Mouse (Mus musculus) brain, embryonic 18.5 days (tissue): ENCODE data around the gene Pgp.

ENCODE experiments used
- DNase-seq: peaks from one replicate; pipeline ENCODE4 v3.0.0-alpha.2; 2012; ENCODE audit warnings: low read depth, low spot score

The Pgp gene

GRCm38 (mm10) chr17:24481027-24481815, 11.0 kb downstream of the Pgp start:
- no peak for DNase-seq

GRCm38 (mm10) chr17:24483495-24483894, 13.3 kb downstream of the Pgp start:
- no peak for DNase-seq

- DNase-seq = no peak
These were observed 15.1 kb downstream of the Pgp start for GRCm38 (mm10) chr17:24485090-24485860.

- DNase-seq = no peak
These were observed 18.0 kb downstream of the Pgp start, which contains the start of gene Caskin1 for GRCm38 (mm10) chr17:24488186-24488661. TSS of gene Caskin1 (plus strand) at chr17:24488601.

- no peak for DNase-seq
These were observed 18.6 kb downstream of the Pgp start for GRCm38 (mm10) chr17:24488662-24489264.

- no peak for DNase-seq
These were observed 19.3 kb downstream of the Pgp start for GRCm38 (mm10) chr17:24489265-24490030.

GRCm38 (mm10) chr17:24490399-24490798, 20.2 kb downstream of the Pgp start:
- DNase-seq = no peak

GRCm38 (mm10) chr17:24494627-24495335, 24.6 kb downstream of the Pgp start:
- DNase-seq = no peak

- DNase-seq = no peak
These were observed 25.3 kb downstream of the Pgp start for GRCm38 (mm10) chr17:24495443-24495842.

GRCm38 (mm10) chr17:24496026-24496425, 25.8 kb downstream of the Pgp start:
- DNase-seq = no peak

GRCm38 (mm10) chr17:24502208-24502607, 32.0 kb downstream of the Pgp start:
- no peak for DNase-seq

- DNase-seq = no peak
These were observed 33.9 kb downstream of the Pgp start for GRCm38 (mm10) chr17:24504085-24504484.

GRCm38 (mm10) chr17:24505286-24505955, 35.2 kb downstream of the Pgp start:
- no peak for DNase-seq

GRCm38 (mm10) chr17:24506332-24507070, 36.3 kb downstream of the Pgp start:
- no peak for DNase-seq

- no peak for DNase-seq
These were observed 37.0 kb downstream of the Pgp start for GRCm38 (mm10) chr17:24507129-24507664.

GRCm38 (mm10) chr17:24507806-24508460, 37.7 kb downstream of the Pgp start:
- DNase-seq = no peak

GRCm38 (mm10) chr17:24513609-24514008, 43.4 kb downstream of the Pgp start:
- DNase-seq = no peak
